Mouse (Mus musculus) left cerebral cortex, adult 18-20 months (tissue): ENCODE results near the gene Taf5l. TPM values are rescaled to one million over a fixed set of nuclear protein-coding genes. Genes with fewer than 3 reads are reported as not detected.
A peak's percentile ranks its signal among the peaks of the same experiment; 100 is the strongest.
"Not testable (repeated sequence)": the region's sequence is repeated elsewhere in the genome, so short reads cannot be mapped to it uniquely, and the experiment has no call there.

Experiments used
- DNase-seq, 2 experiments: peaks; one replicate each; pipeline ENCODE4 v3.0.0; 2021 to 2022; ENCODE audit warnings: low spot score in 2 of 2, mixed read lengths in 1 of 2
- microRNA-seq, 2 experiments: library from miRNA; unstranded; fragments of <30 nt; microRNA quantifications; one replicate each; pipeline ENCODE4 v1.2.0; 2021
- total RNA-seq, 2 experiments: library from RNA; stranded (reverse); gene quantifications; 2 replicates each; pipeline ENCODE4 v1.2.3; 2021

Gene Taf5l
- total RNA-seq, 2 experiments from 2014 or later: 21.2 to 23.9 TPM

GRCm38 (mm10) chr8:123966896-123967295, 54.3 kb downstream of the Taf5l start:
- no peak for DNase-seq

GRCm38 (mm10) chr8:123961371-123961770, 59.8 kb downstream of the Taf5l start:
- no peak for DNase-seq

DNA sequence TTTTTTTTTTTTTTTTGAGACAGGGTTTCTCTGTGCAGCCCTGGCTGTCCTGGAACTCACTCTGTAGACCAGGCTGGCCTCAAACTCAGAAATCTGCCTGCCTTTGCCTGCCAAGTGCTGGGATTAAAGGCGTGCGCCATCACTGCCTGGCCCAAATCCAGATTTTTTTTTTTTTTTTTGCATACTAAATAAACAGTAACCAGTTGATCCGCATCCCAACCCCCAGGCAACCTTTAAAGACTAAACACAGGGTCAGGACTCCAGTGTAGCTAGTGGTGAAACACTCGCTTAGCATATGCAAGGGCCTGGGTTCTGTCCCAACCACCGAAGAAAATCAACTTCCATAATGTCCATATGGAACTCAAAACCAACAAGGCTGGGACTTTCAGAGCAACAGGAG, 60.6 kb downstream of the Taf5l start:
- not testable (repeated sequence) for DNase-seq

- no peak for DNase-seq
Measured at GRCm38 (mm10) chr8:123960056-123960455, 61.1 kb downstream of the Taf5l start.

DNA sequence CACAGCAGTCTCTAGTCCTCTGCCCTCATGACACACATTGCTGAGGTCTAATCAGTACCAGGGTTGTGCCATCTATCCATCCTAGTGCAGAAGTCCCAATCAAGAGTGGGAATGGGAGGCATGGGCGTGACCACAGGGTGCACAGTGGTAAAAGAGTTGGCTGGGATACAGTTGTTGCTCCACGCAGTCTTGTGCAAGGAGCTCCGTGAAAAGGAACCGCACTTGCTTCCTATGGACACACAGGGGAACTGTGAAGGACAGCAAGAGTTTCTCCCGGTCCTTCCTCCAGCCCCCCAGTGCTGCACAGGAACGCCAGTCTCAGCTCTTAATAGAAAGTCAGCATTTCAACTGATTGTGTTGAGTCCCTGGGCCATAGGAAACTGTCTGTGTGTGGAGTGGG, 61.7 kb downstream of the Taf5l start:
- no peak for DNase-seq

DNA sequence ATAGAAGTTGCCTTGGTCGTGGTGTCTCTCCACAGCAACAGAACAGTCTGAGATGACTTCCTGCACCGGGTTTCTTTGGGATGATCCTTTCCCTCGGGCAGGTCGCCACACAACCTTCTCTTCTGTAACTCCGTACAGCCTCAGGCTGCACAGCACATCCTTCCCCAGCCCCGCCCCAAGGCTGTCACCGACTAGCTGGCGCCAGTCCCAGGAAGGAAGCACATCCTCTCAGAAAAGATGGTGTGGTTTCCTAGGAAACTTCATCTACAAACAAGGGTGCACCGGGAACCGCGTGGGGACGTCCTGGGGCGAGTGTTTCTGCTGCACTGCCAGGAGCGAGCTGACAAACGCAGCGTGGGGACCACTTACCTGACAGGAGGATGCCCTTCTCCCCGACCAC, 63.1 kb downstream of the Taf5l start:
- DNase-seq: peak; percentile 28 to 47

DNA sequence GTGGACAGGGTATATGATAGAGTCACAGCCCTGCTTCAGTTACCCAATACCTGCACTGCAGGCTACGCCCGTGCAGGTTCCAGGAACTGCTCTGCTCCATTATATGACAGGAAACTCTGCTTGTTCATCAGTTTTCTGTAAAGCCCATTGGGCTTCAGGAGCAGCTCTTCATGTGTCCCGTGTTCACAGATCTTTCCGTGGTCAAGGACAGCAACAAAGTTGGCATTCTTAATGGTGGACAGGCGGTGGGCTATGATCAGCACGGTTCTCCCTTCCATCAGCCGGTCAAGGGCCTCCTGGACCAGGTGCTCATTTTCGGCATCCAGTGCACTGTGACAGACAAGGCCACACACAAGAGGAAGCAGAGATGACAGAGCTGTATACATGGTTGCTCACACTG, 67.0 kb downstream of the Taf5l start:
- DNase-seq: no peak

- no peak for DNase-seq
Measured at GRCm38 (mm10) chr8:123953686-123954085, 67.5 kb downstream of the Taf5l start.

DNA sequence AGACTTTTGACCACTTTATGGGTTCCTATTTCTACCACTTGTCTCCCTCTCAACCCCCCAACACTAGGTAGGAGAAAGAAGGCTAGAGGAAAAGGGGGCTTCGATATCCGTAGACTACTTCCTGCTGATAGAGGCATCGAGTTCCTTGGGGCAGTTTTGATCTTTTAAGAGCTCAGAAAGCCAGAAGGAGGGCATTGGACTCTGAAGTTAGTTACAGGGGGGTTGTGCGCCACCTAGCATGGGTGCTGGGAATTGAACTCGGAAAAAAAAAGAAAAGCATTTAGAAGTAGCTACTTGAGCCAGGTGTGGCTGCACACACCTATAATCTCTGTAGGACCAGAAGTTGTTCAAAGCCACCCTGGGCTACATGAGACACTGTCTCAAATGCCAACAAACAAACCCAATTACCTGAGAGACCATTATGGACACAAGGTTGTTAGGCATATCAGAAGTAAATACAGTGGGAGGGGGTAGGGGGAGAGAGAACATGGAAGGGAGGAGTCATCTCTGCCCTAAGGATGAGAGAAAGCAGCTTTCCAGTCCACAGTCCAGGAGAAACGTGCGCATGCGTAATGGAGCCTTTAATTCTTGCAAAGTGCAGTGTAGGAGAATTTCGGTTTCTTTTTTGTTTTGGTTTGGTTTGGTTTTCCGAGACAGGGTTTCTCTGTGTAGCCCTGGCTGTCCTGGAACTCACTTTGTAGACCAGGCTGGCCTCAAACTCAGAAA, 71.0 kb downstream of the Taf5l start:
- peak; percentile 42 to 44 for DNase-seq

DNA sequence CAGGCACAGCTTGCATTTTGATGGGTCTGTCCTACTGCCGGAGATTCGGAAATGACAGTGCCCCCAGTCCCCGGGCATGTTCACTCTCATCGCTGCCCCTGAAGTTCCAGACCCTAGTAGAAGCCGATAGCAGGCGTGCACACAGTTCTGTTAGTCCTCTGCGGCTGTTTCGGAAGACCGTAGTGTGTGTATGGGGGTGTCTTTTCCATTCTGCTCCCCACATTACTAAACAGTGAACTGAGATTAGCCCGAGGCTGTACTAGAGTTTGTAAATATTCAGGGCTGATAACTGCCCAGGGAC, 71.6 kb downstream of the Taf5l start:
- DNase-seq: no peak

- peak; percentile 99 to 100 for DNase-seq
Measured at GRCm38 (mm10) chr8:123948942-123949685, 72.1 kb downstream of the Taf5l start, which contains the start of gene Nup133. TSS of gene Nup133 (minus strand) at chr8:123949265.

Small RNA genes within 50 kb of the gene (microRNA-seq; reads per million reads assigned to microRNA genes)
- 0 reads per million in 2 experiments for gene Mir1967

Other genes with a start within 250 kb of the Taf5l start
- 10 to 100 TPM; 45.1 to 50.6 TPM for gene Rab4a, start 215.4 kb downstream of the Taf5l start, total RNA-seq
- gene Ccsap, start 161.2 kb downstream of the Taf5l start, total RNA-seq: 10 to 100 TPM; 62.6 to 74.7 TPM
- 10 to 100 TPM; 10.2 to 11.9 TPM for gene Acta1, start 126.6 kb downstream of the Taf5l start, total RNA-seq
- gene Nup133, start 72.1 kb downstream of the Taf5l start, total RNA-seq: 10 to 100 TPM; 21.7 to 23.5 TPM
- gene Abcb10, start 38.3 kb downstream of the Taf5l start, total RNA-seq: 10 to 100 TPM; 17.3 to 20.1 TPM
- gene Urb2, start 111 bp upstream of the Taf5l start, total RNA-seq: 10 to 100 TPM; 12.1 to 12.9 TPM
- gene Galnt2, start 210.0 kb upstream of the Taf5l start, total RNA-seq: 10 to 100 TPM; 51.5 to 60.6 TPM